Mouse (Mus musculus) brain, embryonic 14.5 days (tissue): ENCODE results near the gene Chpf2.

ENCODE experiments used
- CTCF ChIP-seq: fragments of 200-500 bp; IDR thresholded peaks from 2 replicates; pipeline ENCODE4 v1.5.1; 2012; ENCODE audit warnings: inconsistent platforms, mild to moderate bottlenecking, moderate library complexity, borderline replicate concordance; ENCODE audit not compliant: insufficient read depth, insufficient read length; ENCODE audit errors: extremely low read depth
- POLR2A ChIP-seq: fragments of 200-500 bp; IDR thresholded peaks from 2 replicates; pipeline ENCODE4 v1.6.1; 2012; ENCODE audit warnings: mild to moderate bottlenecking, inconsistent platforms, borderline replicate concordance; ENCODE audit not compliant: poor library complexity, insufficient read depth, insufficient read length, severe bottlenecking; ENCODE audit errors: extremely low read depth

GRCm38 (mm10) chr5:24539571-24540296 lies 46.8 kb upstream of the Chpf2 start:
- TF ChIP-seq POLR2A (no peak), CTCF (no peak)
